Mouse (Mus musculus): ENCODE measurements around the gene Nhsl1. TPM values are rescaled to one million over a fixed set of nuclear protein-coding genes. Genes with fewer than 3 reads are reported as not detected.
A peak's percentile ranks its signal among the peaks of the same experiment; 100 is the strongest.

Nhsl1 gene
- polyA plus RNA-seq, 1 experiment from 2014 or later: 11.7 TPM

DNA sequence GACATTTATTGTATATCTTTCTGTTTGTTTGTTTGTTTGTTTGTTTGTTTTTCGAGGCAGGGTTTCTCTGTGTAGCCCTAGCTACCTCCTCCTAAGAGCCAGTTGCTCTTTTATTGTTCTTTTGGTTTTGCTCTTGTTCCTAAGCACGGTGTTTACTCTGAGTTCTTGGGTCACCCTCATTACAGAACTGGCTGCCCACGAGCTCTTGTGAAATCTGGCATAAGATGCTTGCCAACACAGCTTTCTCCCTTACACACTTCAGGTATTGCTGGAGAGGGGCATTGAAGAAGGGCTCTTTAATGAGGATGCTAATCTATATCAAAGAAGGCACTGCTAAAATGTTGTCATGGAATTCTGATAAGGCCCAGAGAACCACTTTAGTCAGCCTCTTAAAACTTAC lies 191.9 kb downstream of the Nhsl1 start:
- ATAC-seq (replicated peaks; ENCODE audit: extremely low read depth, insufficient read depth, low FRiP score): no peak
- H3K4me2 ChIP-seq (ENCODE audit: low read depth, low read length): no peak overlapping the region
- 0 out of 2 replicates have a peak, but pooled peaks cover 3% of the 10 kb centered on the region for H3K36me3 ChIP-seq (ENCODE audit: control insufficient read depth, insufficient read depth)
- no peaks in the 10 kb centered on the region for H3K27me3 ChIP-seq (ENCODE audit: control insufficient read depth, insufficient read depth, low read length)
- WGBS: 76% methylated on average over 3 of the region's 3 CpGs
- no peak overlapping the region for H3K27ac ChIP-seq (ENCODE audit: low read length)
- peaks cover 19% of the 10 kb centered on the region for H3K4me1 ChIP-seq (ENCODE audit: control insufficient read depth, insufficient read depth, low read length)
- H3K4me3 ChIP-seq (ENCODE audit: low read length): no peak overlapping the region
- no peak overlapping the region for H3K9ac ChIP-seq (ENCODE audit: low read length)
- H3K9me3 ChIP-seq (replicated peaks; ENCODE audit: control insufficient read depth, low read length): no peaks in the 10 kb centered on the region

- no peaks in the 10 kb centered on the region for H3K27me3 ChIP-seq (ENCODE audit: control insufficient read depth, insufficient read depth, low read length)
- no peak overlapping the region for H3K27ac ChIP-seq (ENCODE audit: low read length)
- no peak overlapping the region for H3K4me3 ChIP-seq (ENCODE audit: low read length)
- ATAC-seq (replicated peaks; ENCODE audit: extremely low read depth, insufficient read depth, low FRiP score): no peak
- peaks cover 13% of the 10 kb centered on the region for H3K4me1 ChIP-seq (ENCODE audit: control insufficient read depth, insufficient read depth, low read length)
- WGBS: 88% methylated on average over 11 of the region's 11 CpGs
- H3K36me3 ChIP-seq (ENCODE audit: control insufficient read depth, insufficient read depth): peaks cover 7% of the 10 kb centered on the region; the same call in 1 of the 2 replicates
- H3K9me3 ChIP-seq (replicated peaks; ENCODE audit: control insufficient read depth, low read length): no peaks in the 10 kb centered on the region
- no peak overlapping the region for H3K4me2 ChIP-seq (ENCODE audit: low read depth, low read length)
- no peak overlapping the region for H3K9ac ChIP-seq (ENCODE audit: low read length)
Observed at GRCm38 (mm10) chr10:18511496-18511895, 192.7 kb downstream of the Nhsl1 start.

- H3K4me1 ChIP-seq (ENCODE audit: control insufficient read depth, insufficient read depth, low read length): peaks cover 10% of the 10 kb centered on the region
- no peak overlapping the region for H3K4me2 ChIP-seq (ENCODE audit: low read depth, low read length)
- no peak overlapping the region for H3K4me3 ChIP-seq (ENCODE audit: low read length)
- no peaks in the 10 kb centered on the region for H3K9me3 ChIP-seq (replicated peaks; ENCODE audit: control insufficient read depth, low read length)
- peaks cover 20% of the 10 kb centered on the region for H3K36me3 ChIP-seq (ENCODE audit: control insufficient read depth, insufficient read depth)
- ATAC-seq (replicated peaks; ENCODE audit: extremely low read depth, insufficient read depth, low FRiP score): no peak
- H3K9ac ChIP-seq (ENCODE audit: low read length): no peak overlapping the region
- H3K27ac ChIP-seq (ENCODE audit: low read length): no peak overlapping the region
- H3K27me3 ChIP-seq (ENCODE audit: control insufficient read depth, insufficient read depth, low read length): no peaks in the 10 kb centered on the region
- WGBS: 82% methylated on average over 2 of the region's 2 CpGs
Observed at GRCm38 (mm10) chr10:18522556-18522955, 203.8 kb downstream of the Nhsl1 start.

DNA sequence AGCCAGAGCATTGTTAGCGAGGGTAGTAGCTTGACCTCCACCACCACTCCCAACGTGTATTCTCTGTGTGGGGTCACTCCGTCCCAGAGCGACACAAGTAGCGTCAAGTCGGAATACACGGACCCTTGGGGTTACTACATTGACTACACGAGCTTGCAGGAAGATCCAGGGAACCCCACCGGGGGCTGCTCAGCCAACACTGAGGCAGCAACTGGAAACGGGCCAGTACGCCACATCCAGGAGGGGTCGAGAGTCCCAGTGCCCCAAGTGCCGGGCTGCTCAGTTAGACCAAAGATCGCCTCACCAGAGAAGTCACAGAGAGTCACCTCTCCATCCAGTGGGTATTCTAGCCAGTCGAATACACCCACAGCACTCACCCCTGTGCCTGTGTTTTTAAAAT lies 206.5 kb downstream of the Nhsl1 start:
- Histone ChIP-seq H3K27me3 (ENCODE audit: control insufficient read depth, insufficient read depth, low read length) (no peaks in the 10 kb centered on the region), H3K4me2 (ENCODE audit: low read depth, low read length) (no peak overlapping the region), H3K36me3 (ENCODE audit: control insufficient read depth, insufficient read depth) (peaks cover 18% of the 10 kb centered on the region), H3K9me3 (replicated peaks; ENCODE audit: control insufficient read depth, low read length) (no peaks in the 10 kb centered on the region), H3K27ac (ENCODE audit: low read length) (no peak overlapping the region), H3K9ac (ENCODE audit: low read length) (no peak overlapping the region), H3K4me1 (ENCODE audit: control insufficient read depth, insufficient read depth, low read length) (peaks cover 19% of the 10 kb centered on the region), H3K4me3 (ENCODE audit: low read length) (no peak overlapping the region)
- 78% methylated on average over 15 of the region's 15 CpGs for WGBS
- no peak for ATAC-seq (replicated peaks; ENCODE audit: extremely low read depth, insufficient read depth, low FRiP score)

DNA sequence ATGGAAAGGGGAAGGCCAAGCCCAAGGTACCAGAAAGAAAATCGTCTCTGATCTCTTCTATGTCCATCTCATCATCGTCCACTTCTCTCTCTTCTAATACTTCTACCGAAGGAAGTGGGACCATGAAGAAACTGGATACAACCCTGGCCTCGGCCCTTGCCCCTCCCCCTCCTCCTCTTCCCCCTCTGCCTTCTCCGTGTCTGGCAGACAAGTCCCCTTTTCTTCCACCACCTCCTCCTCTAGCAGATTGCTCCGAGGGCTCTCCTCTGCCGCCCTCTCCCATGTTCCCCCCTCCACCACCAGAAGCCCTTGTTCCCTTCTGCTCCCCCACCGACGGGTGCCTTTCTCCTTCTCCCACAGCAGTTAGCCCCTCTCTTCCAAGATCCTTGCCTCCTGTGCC lies 206.9 kb downstream of the Nhsl1 start:
- H3K27ac ChIP-seq (ENCODE audit: low read length): no peak overlapping the region
- no peaks in the 10 kb centered on the region for H3K9me3 ChIP-seq (replicated peaks; ENCODE audit: control insufficient read depth, low read length)
- H3K4me1 ChIP-seq (ENCODE audit: control insufficient read depth, insufficient read depth, low read length): peaks cover 19% of the 10 kb centered on the region
- WGBS: 51% methylated on average over 9 of the region's 9 CpGs
- ATAC-seq (replicated peaks; ENCODE audit: extremely low read depth, insufficient read depth, low FRiP score): no peak
- peaks cover 18% of the 10 kb centered on the region for H3K36me3 ChIP-seq (ENCODE audit: control insufficient read depth, insufficient read depth)
- H3K27me3 ChIP-seq (ENCODE audit: control insufficient read depth, insufficient read depth, low read length): no peaks in the 10 kb centered on the region
- no peak overlapping the region for H3K4me2 ChIP-seq (ENCODE audit: low read depth, low read length)
- peak overlapping the region; percentile 21; the same call in 1 of the 2 replicates for H3K9ac ChIP-seq (ENCODE audit: low read length)
- no peak overlapping the region for H3K4me3 ChIP-seq (ENCODE audit: low read length)

DNA sequence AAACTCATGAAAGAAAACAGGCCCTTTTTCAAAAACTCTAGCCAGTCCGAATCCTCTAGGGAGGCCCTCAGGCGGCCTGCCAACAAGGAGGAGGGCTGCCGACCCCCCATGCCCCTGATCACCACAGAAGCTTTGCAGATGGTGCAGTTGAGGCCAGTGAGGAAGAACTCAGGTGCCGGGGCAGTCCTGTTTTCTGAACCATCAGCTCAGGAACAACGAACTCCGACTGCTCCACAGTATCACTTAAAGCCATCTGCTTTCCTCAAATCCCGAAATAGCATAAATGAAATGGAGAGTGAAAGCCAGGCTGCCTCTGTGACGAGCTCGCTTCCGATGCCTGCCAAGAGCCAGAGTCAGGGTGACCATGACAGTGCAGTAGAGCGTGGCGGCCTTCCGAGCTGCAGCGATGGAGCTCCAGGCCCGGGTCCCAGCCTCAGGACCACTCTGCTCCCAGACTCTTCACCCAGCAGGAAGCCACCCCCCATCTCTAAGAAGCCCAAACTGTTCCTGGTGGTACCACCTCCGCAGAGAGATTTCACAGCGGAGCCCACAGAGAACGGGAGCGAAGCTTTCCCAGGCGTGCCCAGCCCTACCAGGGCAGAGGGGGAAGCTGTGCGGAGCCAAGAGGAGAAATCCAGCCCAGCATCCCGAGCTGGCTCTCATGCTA lies 207.5 kb downstream of the Nhsl1 start:
- Histone ChIP-seq H3K4me1 (ENCODE audit: control insufficient read depth, insufficient read depth, low read length) (peaks cover 19% of the 10 kb centered on the region), H3K4me3 (ENCODE audit: low read length) (no peak overlapping the region), H3K9me3 (replicated peaks; ENCODE audit: control insufficient read depth, low read length) (no peaks in the 10 kb centered on the region), H3K27ac (ENCODE audit: low read length) (no peak overlapping the region), H3K27me3 (ENCODE audit: control insufficient read depth, insufficient read depth, low read length) (no peaks in the 10 kb centered on the region), H3K9ac (ENCODE audit: low read length) (peak overlapping the region; percentile 21; the same call in 1 of the 2 replicates), H3K4me2 (ENCODE audit: low read depth, low read length) (no peak overlapping the region), H3K36me3 (ENCODE audit: control insufficient read depth, insufficient read depth) (peaks cover 19% of the 10 kb centered on the region)
- 62% methylated on average over 22 of the region's 22 CpGs for WGBS
- ATAC-seq (replicated peaks; ENCODE audit: extremely low read depth, insufficient read depth, low FRiP score): peak; percentile 46

- ATAC-seq (replicated peaks; ENCODE audit: extremely low read depth, insufficient read depth, low FRiP score): no peak
- H3K4me2 ChIP-seq (ENCODE audit: low read depth, low read length): no peak overlapping the region
- 0 out of 2 replicates have a peak overlapping the region, but pooled peaks have one; percentile 11 for H3K9ac ChIP-seq (ENCODE audit: low read length)
- peaks cover 25% of the 10 kb centered on the region for H3K36me3 ChIP-seq (ENCODE audit: control insufficient read depth, insufficient read depth)
- no peaks in the 10 kb centered on the region for H3K9me3 ChIP-seq (replicated peaks; ENCODE audit: control insufficient read depth, low read length)
- 67% methylated on average over 20 of the region's 20 CpGs for WGBS
- no peak overlapping the region for H3K4me3 ChIP-seq (ENCODE audit: low read length)
- H3K27me3 ChIP-seq (ENCODE audit: control insufficient read depth, insufficient read depth, low read length): no peaks in the 10 kb centered on the region
- H3K4me1 ChIP-seq (ENCODE audit: control insufficient read depth, insufficient read depth, low read length): peaks cover 19% of the 10 kb centered on the region
- H3K27ac ChIP-seq (ENCODE audit: low read length): no peak overlapping the region
Observed at GRCm38 (mm10) chr10:18526851-18527675, 208.3 kb downstream of the Nhsl1 start.

- Histone ChIP-seq H3K4me3 (ENCODE audit: low read length) (no peak overlapping the region), H3K4me1 (ENCODE audit: control insufficient read depth, insufficient read depth, low read length) (peaks cover 24% of the 10 kb centered on the region), H3K27me3 (ENCODE audit: control insufficient read depth, insufficient read depth, low read length) (no peaks in the 10 kb centered on the region), H3K9me3 (replicated peaks; ENCODE audit: control insufficient read depth, low read length) (no peaks in the 10 kb centered on the region), H3K27ac (ENCODE audit: low read length) (no peak overlapping the region), H3K36me3 (ENCODE audit: control insufficient read depth, insufficient read depth) (peaks cover 28% of the 10 kb centered on the region), H3K4me2 (ENCODE audit: low read depth, low read length) (no peak overlapping the region), H3K9ac (ENCODE audit: low read length) (no peak overlapping the region)
- ATAC-seq (replicated peaks; ENCODE audit: extremely low read depth, insufficient read depth, low FRiP score): no peak
- WGBS: 62% methylated on average over 7 of the region's 7 CpGs
Observed at GRCm38 (mm10) chr10:18527766-18528165, 209.0 kb downstream of the Nhsl1 start.

DNA sequence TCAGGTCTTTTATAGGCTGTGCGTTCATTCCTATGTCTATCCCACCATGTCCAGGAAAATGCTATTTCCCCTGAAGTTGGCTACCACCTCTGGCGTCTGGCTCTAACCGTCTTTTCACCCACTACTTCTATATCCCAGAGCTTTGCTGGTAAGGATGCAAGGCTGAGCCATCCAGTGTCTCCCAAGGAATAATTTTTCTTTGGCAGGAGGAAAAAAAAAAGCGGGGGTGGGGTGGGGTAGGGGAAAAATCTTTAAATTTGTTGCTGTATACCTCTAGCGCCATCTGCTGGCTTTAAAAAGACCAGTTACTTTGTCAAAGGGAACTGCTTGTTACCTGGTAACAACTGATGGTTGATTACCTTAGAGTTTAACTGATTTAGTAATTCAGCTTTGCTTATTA lies 209.7 kb downstream of the Nhsl1 start:
- Histone ChIP-seq H3K27ac (ENCODE audit: low read length) (peak overlapping the region; percentile 7; the same call in 1 of the 2 replicates), H3K4me3 (ENCODE audit: low read length) (no peak overlapping the region), H3K9me3 (replicated peaks; ENCODE audit: control insufficient read depth, low read length) (no peaks in the 10 kb centered on the region), H3K9ac (ENCODE audit: low read length) (no peak overlapping the region), H3K36me3 (ENCODE audit: control insufficient read depth, insufficient read depth) (peaks cover 28% of the 10 kb centered on the region), H3K4me2 (ENCODE audit: low read depth, low read length) (no peak overlapping the region), H3K4me1 (ENCODE audit: control insufficient read depth, insufficient read depth, low read length) (peaks cover 24% of the 10 kb centered on the region), H3K27me3 (ENCODE audit: control insufficient read depth, insufficient read depth, low read length) (no peaks in the 10 kb centered on the region)
- ATAC-seq (replicated peaks; ENCODE audit: extremely low read depth, insufficient read depth, low FRiP score): no peak
- 44% methylated on average over 5 of the region's 5 CpGs for WGBS
